Mouse (Mus musculus) A20 (cell line): Measurements from ENCODE around the gene Nthl1.
"Not testable (repeated sequence)": the region's sequence is repeated elsewhere in the genome, so short reads cannot be mapped to it uniquely, and the experiment has no call there.

Source experiments
- DNase-seq: peaks from one replicate; pipeline ENCODE4 v3.0.0-alpha.2; 2011; ENCODE audit warnings: low read depth, low spot score

Nthl1 gene

DNA sequence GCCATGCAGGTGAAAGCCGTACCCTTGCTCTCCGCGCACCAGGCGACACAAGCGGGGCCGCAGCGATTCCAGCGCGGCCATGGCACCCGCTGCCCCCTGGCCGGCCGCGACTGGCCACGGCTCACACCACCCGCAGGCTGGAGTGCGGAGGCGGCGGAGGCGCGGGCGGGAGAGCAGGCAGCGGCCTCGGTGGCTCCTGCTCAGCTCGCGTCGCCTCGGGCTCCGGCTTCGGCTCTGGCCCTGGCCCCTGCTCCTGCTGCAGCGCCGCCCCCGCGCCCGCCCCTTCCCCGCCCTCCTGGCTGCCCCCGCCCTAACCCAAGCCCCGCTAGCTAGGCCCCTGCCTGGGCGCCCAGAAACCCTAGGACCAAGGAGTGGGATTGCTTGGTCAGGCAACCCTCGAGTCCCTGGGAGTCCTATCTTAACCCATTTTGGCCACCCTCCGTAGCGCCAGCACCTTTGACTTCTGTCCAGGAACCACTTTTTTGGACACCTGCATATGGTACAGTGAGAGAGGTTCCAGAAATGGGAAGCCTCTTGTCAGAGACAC lies 17.7 kb downstream of the Nthl1 start, which contains the start of gene Slc9a3r2:
Slc9a3r2 (minus strand) TSS at position 258 of the 547 bp plus-strand sequence.
- no peak for DNase-seq

DNA sequence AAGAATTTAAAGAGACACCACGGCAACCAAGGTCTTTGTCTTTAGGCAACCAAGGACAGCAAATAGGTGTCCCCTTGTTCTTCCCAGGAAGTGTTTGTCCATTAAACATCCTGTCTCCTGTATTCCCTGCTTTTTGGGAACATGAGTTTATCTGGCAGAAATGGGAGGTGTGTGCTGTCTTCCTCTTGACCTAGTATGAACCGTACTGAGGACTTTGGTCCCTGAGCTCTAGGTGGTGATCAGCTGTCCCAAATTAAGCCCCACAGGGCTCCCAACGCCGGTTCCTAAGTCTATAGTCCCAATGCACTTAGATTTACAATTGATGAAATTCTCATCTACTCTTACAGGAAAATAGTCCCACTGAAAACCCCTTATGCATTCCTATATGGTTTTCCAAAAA lies 18.3 kb downstream of the Nthl1 start:
- DNase-seq = no peak

DNA sequence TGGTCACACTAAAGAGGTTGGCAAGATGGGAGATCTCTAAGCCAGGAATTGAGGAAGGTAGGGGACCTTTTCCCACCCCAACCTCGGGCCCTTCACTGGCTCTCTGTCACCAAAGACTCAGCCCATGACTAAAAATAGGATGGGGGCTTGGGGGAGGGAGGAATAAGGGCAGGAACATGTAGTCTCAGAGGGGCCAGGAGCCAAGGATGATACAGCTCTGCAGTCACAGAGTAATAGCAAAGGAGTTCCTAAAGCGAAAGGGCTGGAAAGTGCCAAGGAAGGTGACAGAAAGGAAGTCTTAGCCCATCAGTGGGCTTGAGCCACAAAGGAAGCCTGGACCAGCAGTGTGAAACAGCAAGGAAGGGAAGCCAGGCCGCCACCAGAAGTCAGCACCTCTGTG lies 19.4 kb downstream of the Nthl1 start:
- no peak for DNase-seq

DNA sequence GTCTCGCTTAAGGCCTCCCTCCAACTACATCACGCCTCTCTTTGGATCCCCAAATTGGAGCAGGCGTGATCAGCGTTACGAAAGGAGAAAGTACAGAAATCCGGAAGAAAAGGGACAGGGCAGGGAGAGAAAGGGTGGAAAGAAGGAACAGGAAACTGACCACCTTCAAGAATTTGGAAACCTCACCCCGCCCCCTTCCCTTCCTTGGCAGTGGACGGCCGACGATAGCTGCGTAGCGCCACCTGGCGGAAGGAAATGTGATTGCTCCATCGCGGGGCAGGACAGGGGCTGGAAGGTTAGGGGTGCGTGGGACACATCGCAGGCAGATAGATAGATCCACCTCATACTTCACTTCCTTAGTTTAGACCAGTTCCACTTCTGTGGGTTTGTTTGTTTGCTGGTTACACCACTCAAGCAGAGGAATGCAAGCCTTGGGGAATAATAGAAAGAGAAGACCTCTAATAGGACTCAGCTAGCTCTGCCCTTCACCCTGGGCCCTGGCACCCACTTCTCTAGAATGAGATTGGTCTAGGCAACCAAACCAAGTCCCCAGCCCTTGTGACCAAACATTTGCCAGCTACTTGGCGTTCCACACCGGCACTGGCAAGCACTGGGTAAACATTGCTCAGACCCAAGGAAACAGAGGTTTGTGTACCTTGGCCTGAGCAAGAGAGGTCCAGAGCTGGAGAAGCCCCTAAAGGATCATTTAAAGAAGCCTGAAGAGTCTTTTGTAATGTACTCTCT lies 21.7 kb downstream of the Nthl1 start:
- DNase-seq = peak; percentile 80

DNA sequence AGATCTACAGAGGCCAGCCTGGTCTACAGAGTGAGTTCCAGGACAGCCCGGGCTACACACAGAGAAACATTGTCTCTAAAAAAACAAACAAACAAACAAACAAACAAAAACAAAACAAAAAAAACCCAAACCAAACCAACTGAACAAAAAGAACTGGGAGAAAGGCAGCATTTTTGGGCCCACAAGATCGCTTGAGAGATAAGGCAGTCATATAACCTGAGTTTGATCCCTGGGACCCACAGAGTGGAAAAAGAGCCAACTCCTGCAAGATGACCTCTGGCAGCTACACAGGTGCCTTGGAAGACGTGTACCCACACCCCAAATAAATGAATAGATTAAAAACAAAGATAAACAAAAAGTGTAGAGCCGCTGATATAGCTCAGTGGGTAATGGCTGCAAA lies 22.5 kb downstream of the Nthl1 start:
- no peak for DNase-seq

DNA sequence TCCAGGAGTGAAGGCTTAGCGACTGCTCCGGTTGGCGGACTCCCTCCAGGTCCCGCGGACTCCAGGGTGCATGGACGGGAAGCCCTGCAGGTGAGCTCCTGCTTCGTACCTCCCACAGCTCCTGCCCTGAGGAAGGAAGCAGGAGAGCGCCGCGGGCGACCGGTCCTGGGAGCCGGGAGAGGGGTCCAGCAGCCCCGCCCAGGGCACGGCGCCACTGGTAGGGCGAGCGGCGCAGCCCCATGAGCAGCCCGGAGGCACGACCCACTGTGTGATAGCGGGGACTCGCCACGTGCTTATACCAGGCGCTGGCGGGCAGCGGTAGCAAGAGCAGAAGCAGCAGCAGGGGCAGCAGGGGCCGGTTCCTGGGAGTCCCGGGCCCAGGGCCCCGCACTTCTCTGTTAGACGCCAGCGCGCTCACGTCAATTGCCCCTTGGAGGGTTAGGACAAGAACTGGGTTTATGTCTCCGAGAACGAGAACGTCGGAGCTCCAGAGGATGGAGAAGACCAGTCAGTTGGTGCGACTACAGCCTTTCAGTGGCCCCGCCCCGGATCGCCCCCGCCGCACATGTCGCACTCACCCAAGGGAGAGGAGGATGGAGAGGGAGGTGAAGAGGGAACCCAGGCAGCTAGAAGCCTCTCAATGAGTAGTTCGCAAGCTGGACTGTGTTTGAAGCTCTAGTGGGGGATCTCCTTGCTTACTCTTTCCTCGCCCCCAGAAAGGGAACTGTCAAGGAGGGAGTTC lies 25.7 kb downstream of the Nthl1 start, which contains the start of gene Npw:
Npw (minus strand) TSS at position 441 of the 742 bp plus-strand sequence.
- DNase-seq = no peak

DNA sequence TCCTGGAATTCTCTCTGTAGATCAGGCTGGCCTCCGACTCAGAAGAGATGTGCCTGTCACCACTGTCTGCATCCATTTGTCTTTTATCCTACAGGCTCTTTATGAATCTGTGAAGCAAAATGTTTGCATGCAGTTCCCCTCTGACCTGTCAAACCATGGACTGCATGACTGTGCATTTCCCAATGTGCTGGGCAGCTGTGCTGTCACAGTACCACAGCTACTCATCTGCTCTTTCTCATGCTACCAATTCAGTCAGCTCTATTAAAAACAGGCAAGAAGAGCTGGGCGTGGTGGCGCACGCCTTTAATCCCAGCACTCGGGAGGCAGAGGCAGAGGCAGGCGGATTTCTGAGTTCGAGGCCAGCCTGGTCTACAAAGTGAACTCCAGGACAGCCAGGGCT lies 34.5 kb downstream of the Nthl1 start:
- not testable (repeated sequence) for DNase-seq

DNA sequence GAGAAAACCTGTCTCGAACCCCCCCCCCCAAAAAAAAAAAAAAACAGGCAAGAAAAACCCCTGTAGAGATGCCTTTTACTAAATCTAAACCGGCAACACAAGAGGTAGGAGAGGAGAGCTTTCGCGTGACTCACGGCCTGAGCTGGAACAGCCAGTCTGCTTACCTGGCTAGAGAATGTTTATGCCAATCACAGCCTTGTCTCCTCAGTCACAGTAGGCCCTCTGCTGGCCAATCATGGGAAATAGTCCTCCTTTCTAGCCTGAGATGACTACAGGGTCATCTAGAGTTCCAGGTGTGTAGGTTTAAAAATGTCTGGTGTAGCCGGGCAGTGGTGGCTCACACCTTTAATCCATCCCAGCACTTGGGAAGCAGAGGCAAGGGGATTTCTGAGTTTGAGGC lies 34.9 kb downstream of the Nthl1 start:
- DNase-seq = peak; percentile 80

DNA sequence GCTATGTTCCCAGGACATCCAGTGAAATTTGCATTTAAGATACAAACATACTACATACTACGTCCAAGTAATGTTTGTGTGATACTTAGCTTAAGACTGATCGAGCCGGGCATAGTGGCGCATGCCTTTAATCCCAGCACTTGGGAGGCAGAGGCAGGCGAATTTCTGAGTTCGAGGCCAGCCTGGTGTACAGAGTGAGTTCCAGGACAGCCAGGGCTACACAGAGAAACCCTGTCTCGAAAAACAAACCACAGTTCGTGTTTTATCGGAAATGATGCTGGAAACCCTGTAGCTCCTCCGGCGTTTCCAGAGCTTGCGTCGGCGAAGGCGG lies 36.7 kb downstream of the Nthl1 start:
- not testable (repeated sequence) for DNase-seq

DNA sequence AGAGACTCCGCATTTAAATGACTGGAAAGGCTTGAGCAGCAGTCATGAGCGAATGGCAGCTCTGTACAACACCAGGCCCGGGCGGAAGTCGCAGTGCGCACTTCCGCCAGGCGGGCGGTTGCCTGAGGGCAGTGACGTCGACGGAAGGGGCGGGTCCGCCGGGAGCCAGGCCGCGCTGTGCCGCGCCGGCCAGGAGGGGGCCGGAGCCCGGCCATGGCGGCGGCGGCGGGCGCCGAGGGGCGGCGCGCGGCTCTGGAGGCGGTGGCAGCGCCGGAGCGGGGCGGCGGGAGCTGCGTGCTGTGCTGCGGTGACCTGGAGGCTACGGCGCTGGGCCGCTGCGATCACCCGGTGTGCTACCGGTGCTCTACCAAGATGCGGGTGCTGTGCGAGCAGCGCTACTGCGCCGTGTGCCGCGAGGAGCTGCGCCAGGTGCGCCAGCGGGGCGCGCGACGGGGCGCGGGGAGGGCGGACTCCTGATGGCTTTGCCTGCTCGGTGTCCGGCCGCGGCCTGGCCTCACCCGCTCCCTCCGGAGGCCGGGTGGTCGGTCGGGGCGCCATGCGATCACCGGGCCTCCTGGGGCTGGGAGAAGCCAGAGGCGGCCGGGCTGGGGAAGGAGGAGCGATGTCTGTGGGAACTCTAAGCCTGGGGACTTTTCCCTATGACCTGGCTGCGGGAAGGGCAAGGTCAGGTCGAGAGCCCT lies 37.2 kb downstream of the Nthl1 start, which contains the start of gene Zfp598:
Zfp598 (plus strand) TSS at position 143 of the 701 bp plus-strand sequence.
- peak; percentile 94 for DNase-seq

DNA sequence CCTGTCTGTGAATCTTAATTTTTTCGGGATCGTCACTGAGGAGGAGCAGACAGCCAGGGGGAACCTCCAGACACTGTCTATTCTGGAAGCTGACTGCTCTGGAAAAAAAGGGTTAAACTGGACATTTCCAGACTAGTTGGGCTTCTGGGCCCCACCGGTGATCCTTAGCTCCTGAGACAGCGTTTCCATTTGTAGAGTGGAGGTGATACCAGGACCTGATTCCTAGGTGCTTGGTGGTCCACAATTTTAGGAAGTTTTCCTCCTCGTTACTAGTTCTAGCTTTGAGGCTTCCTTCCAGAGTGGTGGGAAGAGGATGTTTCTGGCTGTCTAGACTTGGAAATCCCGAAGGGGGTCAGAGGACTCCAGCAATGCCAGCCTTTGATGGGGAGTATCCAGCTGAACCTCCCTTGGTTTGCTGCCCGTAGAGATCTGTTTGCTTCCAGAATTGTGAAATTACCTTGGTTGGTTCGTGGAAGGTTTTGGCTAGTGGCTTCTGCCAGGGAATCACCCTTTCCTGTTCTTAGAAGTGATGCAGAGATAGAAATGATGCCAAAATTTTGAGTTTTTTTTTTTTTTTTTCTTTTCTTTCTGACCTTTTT lies 37.9 kb downstream of the Nthl1 start:
- DNase-seq = no peak

DNA sequence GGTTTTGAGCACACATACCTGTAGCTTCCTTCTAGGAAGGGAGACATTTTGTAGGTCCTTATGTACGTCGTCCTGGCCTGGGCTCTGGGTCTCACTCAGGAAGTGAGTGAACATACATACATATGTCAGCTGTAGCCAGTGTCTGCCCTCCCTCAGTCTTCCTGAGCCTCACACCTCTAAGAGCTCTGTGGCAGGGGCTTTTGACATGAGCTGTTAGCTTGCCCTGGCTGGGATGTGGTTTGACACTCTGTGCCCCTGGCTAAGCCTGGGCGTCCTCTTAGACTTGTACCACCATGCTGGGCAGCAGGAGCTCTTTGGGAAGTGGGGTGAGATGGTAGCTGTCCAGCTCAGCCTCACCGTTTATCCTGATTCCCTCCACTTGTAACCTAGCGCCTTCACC lies 38.9 kb downstream of the Nthl1 start:
- peak; percentile 41 for DNase-seq

DNA sequence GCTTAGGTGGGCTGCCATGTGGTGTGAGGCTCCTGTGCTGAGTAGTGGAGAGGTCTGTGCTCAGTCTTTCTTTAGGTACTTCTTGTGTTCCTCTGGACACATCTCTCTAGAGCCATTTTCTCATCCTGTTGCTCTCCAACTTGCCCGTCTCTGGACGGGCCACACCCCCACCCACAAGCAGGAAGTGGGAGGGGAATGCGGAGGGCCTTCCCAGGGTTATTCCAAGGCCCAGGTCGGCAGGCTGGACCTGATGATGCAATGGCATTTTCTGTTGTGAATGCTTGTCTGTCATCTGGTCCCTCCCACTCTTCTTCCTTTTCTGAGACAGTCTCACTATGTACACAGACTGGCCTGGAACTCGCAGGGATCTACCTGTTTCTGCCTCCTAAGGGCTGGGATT lies 39.7 kb downstream of the Nthl1 start:
- DNase-seq = peak; percentile 51

DNA sequence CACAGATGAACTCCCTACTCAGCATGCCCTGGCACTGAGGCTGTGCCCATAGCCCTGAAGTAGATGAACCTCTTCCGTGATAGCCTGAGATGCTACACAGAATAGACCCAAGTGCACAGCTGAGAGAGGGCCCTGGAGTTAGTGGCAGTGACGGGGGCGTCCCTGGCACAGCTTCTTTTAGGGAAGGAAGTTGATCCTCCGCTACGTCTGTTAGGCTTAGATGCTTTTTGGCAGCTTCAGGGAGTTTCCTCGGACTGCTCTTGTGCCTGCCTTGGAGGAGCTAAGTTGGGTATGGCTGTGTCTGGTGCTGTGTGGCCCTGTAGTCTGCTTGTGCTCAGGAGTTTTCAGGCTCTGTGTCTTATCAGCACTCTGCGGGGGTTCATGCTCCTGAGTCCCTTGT lies 41.8 kb downstream of the Nthl1 start:
- DNase-seq = no peak

DNA sequence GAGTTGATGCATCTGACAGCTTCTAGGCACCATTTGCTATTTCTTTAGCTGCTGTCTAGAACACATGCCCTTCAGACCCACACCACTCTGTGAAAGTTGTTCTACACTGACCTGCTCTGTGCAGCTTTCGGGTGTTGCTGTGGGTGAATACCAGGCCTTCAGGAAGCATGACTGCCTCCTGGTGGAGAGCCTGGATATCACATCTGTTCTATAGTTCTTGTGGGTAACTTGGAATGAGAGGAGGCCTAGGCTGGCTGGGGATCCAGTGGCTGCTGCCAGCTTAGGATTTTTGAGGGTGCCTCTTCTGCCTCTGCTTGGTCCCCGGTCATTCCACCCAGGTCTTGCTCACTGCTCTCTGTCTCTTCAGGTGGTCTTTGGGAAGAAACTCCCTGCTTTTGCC lies 43.7 kb downstream of the Nthl1 start:
- DNase-seq = peak; percentile 75

DNA sequence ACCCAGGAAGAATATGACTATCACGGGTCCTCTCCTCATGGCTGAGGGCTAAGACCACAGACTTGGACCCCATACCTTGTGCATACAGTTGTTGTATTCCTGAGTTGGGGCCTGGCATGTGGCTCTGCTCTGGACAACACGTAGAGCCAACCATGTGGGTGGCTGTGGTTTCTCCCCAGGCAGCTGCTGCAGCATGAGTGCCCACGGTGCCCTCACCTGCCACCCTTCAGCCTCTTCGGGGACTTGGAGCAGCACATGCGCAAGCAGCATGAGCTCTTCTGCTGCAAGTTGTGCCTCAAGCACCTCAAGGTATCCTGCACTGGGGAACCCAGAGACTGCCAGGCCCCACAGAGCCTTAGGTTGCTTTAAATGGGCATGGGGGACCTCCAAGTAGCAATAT lies 44.4 kb downstream of the Nthl1 start:
- no peak for DNase-seq

DNA sequence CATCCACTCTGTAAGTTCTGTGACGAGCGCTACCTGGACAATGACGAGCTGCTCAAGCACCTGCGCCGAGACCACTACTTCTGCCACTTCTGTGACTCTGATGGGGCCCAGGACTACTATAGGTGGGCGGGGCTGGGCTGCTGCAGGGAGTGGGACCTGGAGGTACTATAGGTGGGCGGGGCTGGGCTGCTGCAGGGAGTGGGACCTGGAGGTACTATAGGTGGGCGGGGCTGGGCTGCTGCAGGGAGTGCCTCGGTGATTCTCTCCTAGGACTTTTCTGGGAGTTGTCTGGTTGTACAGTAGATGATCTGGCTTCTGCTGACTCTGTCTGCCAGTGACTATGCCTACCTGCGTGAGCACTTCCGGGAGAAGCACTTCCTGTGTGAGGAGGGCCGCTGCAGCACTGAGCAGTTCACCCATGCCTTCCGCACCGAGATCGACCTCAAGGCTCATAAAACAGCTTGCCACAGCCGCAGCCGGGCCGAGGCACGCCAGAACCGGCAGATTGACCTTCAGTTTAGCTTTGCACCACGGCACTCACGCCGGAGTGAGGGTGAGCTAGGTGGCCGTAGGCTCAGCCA lies 45.1 kb downstream of the Nthl1 start:
- DNase-seq = no peak

DNA sequence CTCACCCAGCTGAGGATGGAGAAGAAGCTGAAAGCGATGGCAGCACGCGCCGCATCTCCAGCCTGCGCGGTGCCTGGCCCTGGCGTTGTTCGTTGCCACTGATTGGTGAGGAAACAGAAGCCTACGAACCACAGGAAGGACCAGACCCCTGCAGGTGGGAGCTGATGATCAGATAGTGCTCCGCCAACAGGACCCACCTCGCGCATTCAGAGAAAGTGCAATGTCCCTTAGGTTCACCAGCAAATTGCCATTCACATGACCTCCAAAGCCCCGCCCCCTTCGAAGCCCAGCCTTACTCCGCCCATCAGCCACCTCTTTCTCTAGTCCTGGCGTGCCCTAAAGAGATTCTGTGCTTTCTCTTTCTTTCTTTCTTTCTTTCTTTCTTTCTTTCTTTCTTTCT lies 54.0 kb downstream of the Nthl1 start:
- DNase-seq = peak; percentile 40

DNA sequence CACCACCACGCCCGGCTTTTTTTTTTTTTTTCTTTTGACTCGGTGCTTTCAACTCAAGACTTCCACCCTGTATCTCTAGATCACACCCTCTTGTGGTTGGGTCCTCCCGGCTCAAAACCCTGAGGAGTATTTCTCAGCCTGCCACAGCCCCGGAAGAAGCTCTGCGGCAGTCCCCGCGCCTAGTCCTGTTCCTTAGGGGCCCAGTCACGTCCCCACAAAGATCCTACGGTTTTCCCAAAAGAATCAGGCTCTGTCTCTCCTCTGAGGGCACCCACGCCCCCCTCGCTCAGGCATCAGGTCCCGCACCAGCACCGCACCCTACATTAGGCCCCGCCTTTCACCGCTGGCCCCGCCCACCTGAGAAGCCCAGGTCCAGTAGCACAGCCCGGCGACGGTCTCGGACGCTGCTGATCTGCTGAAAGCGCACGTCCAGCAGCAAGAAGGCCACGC lies 54.7 kb downstream of the Nthl1 start:
- DNase-seq = peak; percentile 40

DNA sequence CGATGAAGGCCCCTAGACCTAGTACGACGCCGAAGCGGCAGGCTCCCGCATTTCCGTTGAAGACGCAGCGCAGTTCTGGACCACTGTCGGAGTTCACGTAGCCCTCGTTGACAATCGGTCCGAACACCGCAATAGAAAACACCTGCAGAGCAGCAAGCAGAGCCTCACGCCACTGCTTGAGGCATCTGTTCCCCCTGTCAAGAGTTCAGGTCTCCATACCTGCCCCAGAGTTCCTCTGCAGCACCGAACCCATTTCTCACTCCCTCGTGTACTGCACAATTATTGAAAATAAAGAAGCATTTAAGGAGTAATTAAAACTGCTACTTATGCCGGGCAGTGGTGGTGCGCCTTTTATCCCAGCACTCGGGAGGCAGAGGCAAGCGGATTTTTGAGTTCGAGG lies 55.1 kb downstream of the Nthl1 start:
- no peak for DNase-seq
